Mouse (Mus musculus): ENCODE measurements around the gene Ehmt1. TPM values are rescaled to one million over a fixed set of nuclear protein-coding genes. Genes with fewer than 3 reads are reported as not detected.

The Ehmt1 gene
- 14.8 TPM for polyA plus RNA-seq (2012; fragmentation: generic; extraction: Trizol)

GRCm38 (mm10) chr2:24918930-24919838, at the start of gene Ehmt1:
TSS of gene Ehmt1 (minus strand) at chr2:24919614.
- no peaks in the 10 kb centered on the region for H3K36me3 ChIP-seq (ENCODE audit: control insufficient read depth, insufficient read depth)
- H3K4me2 ChIP-seq (ENCODE audit: low read depth) = peak within 1 kb of the TSS; percentile 89
- TF ChIP-seq SRF (IDR thresholded peaks at IDR 0.05; ENCODE audit: control insufficient read depth, insufficient read length, low read depth) = no peak
- TF ChIP-seq USF1 (IDR thresholded peaks at IDR 0.05; ENCODE audit: low read depth) = no peak
- TF ChIP-seq TCF12 (IDR thresholded peaks at IDR 0.05; ENCODE audit: insufficient read depth, poor library complexity, severe bottlenecking) = no peak
- peak in 1 of 3 experiments; percentile 35 for TF ChIP-seq MYOD1 (IDR thresholded peaks at IDR 0.05; ENCODE audit: control insufficient read depth in 1 of 3, insufficient read length in 2 of 3, low read depth in 2 of 3)
- TF ChIP-seq CEBPB (IDR thresholded peaks at IDR 0.05; ENCODE audit: insufficient read depth, poor library complexity, severe bottlenecking) = no peak
- TF ChIP-seq MAX (IDR thresholded peaks at IDR 0.05; ENCODE audit: low read depth) = no peak
- peak; percentile 93 for TF ChIP-seq POLR2A (IDR thresholded peaks at IDR 0.05; ENCODE audit: insufficient read length, low read depth)
- no peak for TF ChIP-seq REST (IDR thresholded peaks at IDR 0.05; ENCODE audit: insufficient read depth, insufficient read length)
- peak in 2 of 3 experiments; percentile 23 to 42 for TF ChIP-seq MYOG (IDR thresholded peaks at IDR 0.05; ENCODE audit: control insufficient read depth in 1 of 3, insufficient read depth in 1 of 3, insufficient read length in 2 of 3, low read depth in 2 of 3)
- TF ChIP-seq E2F4 (IDR thresholded peaks at IDR 0.05; ENCODE audit: insufficient read depth) = peak; percentile 83
- TF ChIP-seq TCF3 (IDR thresholded peaks at IDR 0.05; ENCODE audit: insufficient read length, low read depth) = no peak
- TF ChIP-seq POLR2AphosphoS2 (IDR thresholded peaks at IDR 0.05; ENCODE audit: insufficient read length, low read depth) = peak; percentile 88
- H3K27me3 ChIP-seq (ENCODE audit: control insufficient read depth, insufficient read depth, insufficient read length) = no peaks in the 10 kb centered on the region
- peak within 1 kb of the TSS; percentile 85 for H3ac ChIP-seq (ENCODE audit: control insufficient read depth, insufficient read length)
- H3K4me3 ChIP-seq = peak within 1 kb of the TSS; percentile 81
- peaks cover 48% of the 10 kb centered on the region for H3K79me2 ChIP-seq (ENCODE audit: control insufficient read depth, insufficient read depth)

DNA sequence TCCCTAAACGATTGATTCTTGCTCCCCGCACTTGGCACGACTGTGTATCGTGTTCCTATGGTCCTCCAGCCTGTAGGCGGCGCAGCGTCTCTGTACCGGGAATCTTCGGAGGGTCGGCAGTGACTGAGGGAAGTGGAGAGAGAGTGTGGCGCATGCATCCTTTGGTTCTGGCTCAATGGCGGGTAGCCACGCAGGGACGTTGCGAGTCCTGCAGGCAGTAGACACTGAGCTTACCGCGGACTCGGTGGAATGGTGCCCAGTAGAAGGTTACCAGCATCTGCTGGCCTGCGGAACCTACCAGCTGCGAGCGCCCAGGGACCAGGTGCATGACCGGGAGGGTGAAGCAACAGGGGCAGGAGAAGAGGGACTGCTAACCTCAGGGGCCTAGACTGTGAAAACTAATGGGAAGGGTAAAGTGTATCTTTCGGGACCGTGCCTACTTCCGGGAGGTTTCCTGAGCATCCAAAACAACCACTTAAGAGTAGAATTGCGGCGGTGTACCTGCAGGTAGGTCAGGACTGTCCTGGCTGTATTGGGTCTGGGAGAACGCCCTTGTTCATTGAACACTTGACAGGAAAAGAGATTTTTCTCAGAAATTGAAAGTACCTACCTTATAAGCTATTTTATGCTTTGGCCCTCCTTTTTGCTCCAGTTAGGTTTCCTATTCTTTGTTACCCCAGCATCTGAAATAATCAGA, 43.0 kb upstream of the Ehmt1 start, which contains the start of gene Dph7:
TSS of gene Dph7 (plus strand) at position 97 of the 697 bp plus-strand sequence.
- Histone ChIP-seq H3K36me3 (ENCODE audit: control insufficient read depth, insufficient read depth) (peaks cover 15% of the 10 kb centered on the region), H3K4me3 (peak within 1 kb of the TSS; percentile 45), H3K79me2 (ENCODE audit: control insufficient read depth, insufficient read depth) (no peaks in the 10 kb centered on the region), H3K4me2 (ENCODE audit: low read depth) (peak within 1 kb of the TSS; percentile 85), H3K27me3 (ENCODE audit: control insufficient read depth, insufficient read depth, insufficient read length) (no peaks in the 10 kb centered on the region), H3ac (ENCODE audit: control insufficient read depth, insufficient read length) (peak within 1 kb of the TSS; percentile 32)
- TF ChIP-seq SRF (IDR thresholded peaks at IDR 0.05; ENCODE audit: control insufficient read depth, insufficient read length, low read depth) = no peak
- TF ChIP-seq POLR2A (IDR thresholded peaks at IDR 0.05; ENCODE audit: insufficient read length, low read depth) = peak; percentile 91
- no peak for TF ChIP-seq TCF3 (IDR thresholded peaks at IDR 0.05; ENCODE audit: insufficient read length, low read depth)
- TF ChIP-seq TCF12 (IDR thresholded peaks at IDR 0.05; ENCODE audit: insufficient read depth, poor library complexity, severe bottlenecking) = no peak
- TF ChIP-seq REST (IDR thresholded peaks at IDR 0.05; ENCODE audit: insufficient read depth, insufficient read length) = peak; percentile 23
- TF ChIP-seq MYOD1 (IDR thresholded peaks at IDR 0.05; ENCODE audit: control insufficient read depth in 1 of 3, insufficient read length in 2 of 3, low read depth in 2 of 3) = peak in 1 of 3 experiments; percentile 59
- TF ChIP-seq MYOG (IDR thresholded peaks at IDR 0.05; ENCODE audit: control insufficient read depth in 1 of 3, insufficient read depth in 1 of 3, insufficient read length in 2 of 3, low read depth in 2 of 3) = peak in 1 of 3 experiments; percentile 41
- no peak for TF ChIP-seq MAX (IDR thresholded peaks at IDR 0.05; ENCODE audit: low read depth)
- TF ChIP-seq POLR2AphosphoS2 (IDR thresholded peaks at IDR 0.05; ENCODE audit: insufficient read length, low read depth) = peak; percentile 98
- no peak for TF ChIP-seq USF1 (IDR thresholded peaks at IDR 0.05; ENCODE audit: low read depth)
- no peak for TF ChIP-seq E2F4 (IDR thresholded peaks at IDR 0.05; ENCODE audit: insufficient read depth)
- no peak for TF ChIP-seq CEBPB (IDR thresholded peaks at IDR 0.05; ENCODE audit: insufficient read depth, poor library complexity, severe bottlenecking)

DNA sequence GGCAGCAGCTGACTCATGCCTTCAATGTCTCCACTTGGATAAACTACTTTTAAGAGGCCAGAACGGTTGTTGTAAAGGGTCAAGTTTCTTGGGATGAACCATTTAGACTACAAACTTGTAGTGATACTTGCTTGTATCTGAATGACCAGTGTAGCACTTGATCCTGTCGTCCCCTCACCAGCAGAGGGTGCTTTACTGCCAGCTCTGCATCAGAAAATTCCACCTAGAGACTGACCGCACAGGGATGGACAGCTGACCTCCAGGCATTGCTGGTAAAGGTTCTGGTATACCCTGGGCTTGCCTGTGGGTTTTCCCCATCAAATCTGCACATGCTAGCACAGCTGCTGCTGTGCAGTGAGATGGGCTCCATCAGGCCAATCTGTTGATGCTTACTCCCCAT, 41.5 kb upstream of the Ehmt1 start:
- Histone ChIP-seq H3ac (ENCODE audit: control insufficient read depth, insufficient read length) (no peak overlapping the region), H3K4me2 (ENCODE audit: low read depth) (no peak overlapping the region), H3K79me2 (ENCODE audit: control insufficient read depth, insufficient read depth) (no peaks in the 10 kb centered on the region), H3K4me3 (no peak overlapping the region), H3K27me3 (ENCODE audit: control insufficient read depth, insufficient read depth, insufficient read length) (no peaks in the 10 kb centered on the region), H3K36me3 (ENCODE audit: control insufficient read depth, insufficient read depth) (peaks cover 15% of the 10 kb centered on the region)
- TF ChIP-seq SRF (IDR thresholded peaks at IDR 0.05; ENCODE audit: control insufficient read depth, insufficient read length, low read depth) (no peak), MYOG (IDR thresholded peaks at IDR 0.05; ENCODE audit: control insufficient read depth in 1 of 3, insufficient read depth in 1 of 3, insufficient read length in 2 of 3, low read depth in 2 of 3) (peak in 1 of 3 experiments; percentile 10), POLR2A (IDR thresholded peaks at IDR 0.05; ENCODE audit: insufficient read length, low read depth) (no peak)

DNA sequence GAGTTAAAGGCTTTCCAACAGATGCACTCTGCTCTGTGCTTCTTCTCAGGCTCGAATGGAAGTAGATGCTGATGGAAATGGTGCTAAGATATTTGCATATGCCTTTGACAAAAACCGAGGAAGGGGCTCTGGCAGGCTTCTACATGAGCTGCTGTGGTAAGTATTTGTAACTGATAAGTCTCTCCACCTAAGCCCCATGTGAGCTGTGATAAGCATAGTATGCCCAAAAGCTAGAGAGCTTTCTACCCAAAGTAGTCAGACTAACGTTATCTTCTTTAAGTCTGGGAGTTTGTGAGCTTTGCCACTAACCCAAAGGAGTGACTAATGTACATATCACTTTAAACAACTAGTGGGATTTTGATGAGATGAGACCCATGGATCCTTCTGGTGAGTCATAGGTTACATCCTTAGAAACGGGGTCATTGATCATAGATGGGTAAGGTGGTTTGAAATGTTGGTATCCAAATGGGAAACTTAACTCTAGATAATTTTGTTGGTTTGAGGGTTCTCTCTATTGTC, 33.2 kb upstream of the Ehmt1 start:
- Histone ChIP-seq H3K4me2 (ENCODE audit: low read depth) (no peak overlapping the region), H3ac (ENCODE audit: control insufficient read depth, insufficient read length) (no peak overlapping the region), H3K27me3 (ENCODE audit: control insufficient read depth, insufficient read depth, insufficient read length) (peaks cover 6% of the 10 kb centered on the region), H3K36me3 (ENCODE audit: control insufficient read depth, insufficient read depth) (peaks cover 8% of the 10 kb centered on the region), H3K4me3 (no peak overlapping the region), H3K79me2 (ENCODE audit: control insufficient read depth, insufficient read depth) (peaks cover 11% of the 10 kb centered on the region)
- no peak for TF ChIP-seq MAX (IDR thresholded peaks at IDR 0.05; ENCODE audit: low read depth)
- TF ChIP-seq E2F4 (IDR thresholded peaks at IDR 0.05; ENCODE audit: insufficient read depth) = no peak
- TF ChIP-seq SRF (IDR thresholded peaks at IDR 0.05; ENCODE audit: control insufficient read depth, insufficient read length, low read depth) = no peak
- no peak for TF ChIP-seq MYOD1 (IDR thresholded peaks at IDR 0.05; ENCODE audit: control insufficient read depth in 1 of 3, insufficient read length in 2 of 3, low read depth in 2 of 3)
- no peak for TF ChIP-seq POLR2A (IDR thresholded peaks at IDR 0.05; ENCODE audit: insufficient read length, low read depth)
- no peak for TF ChIP-seq USF1 (IDR thresholded peaks at IDR 0.05; ENCODE audit: low read depth)
- no peak for TF ChIP-seq POLR2AphosphoS2 (IDR thresholded peaks at IDR 0.05; ENCODE audit: insufficient read length, low read depth)
- TF ChIP-seq MYOG (IDR thresholded peaks at IDR 0.05; ENCODE audit: control insufficient read depth in 1 of 3, insufficient read depth in 1 of 3, insufficient read length in 2 of 3, low read depth in 2 of 3) = no peak

All from myocyte (in vitro differentiated cells).